14 mouse cellular contexts compared by ENCODE assay signal in the genomic region with DNA sequence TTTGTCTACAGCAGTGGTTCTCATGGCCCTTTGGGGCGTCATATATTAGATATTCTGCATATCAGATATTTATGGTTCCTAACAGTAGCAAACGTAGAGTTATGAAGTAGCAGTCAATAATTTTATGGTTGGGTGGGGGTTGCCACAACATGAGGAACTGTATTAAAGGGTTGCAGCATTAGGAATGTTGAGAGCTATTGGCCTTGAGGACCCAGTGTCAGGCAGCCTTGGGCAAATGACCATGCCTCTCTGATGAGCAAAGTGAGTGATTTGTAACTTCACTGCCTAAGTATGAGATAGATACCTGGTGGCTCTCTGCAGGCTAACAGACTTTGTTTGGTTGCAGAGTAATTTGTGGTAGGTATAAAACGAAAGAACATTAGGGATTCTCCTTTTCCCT. TPM values are rescaled to one million over a fixed set of nuclear protein-coding genes. Genes with fewer than 3 reads are reported as not detected.
DNase-seq lines count a peak whose midpoint lies in the region.
"Had no signal": no experiment of that assay in that cellular context is flagged by ENCODE, and none has a peak within 500 bp of the region (broad histone marks: within the 10 kb centered on the region; RNA-seq: fewer than 3 reads in every experiment).

No protein-coding gene starts in this region.

- DNase-seq in adrenal gland, adult (ENCODE audit: inconsistent age in 2 of 2, low spot score in 1 of 2), result peak; percentile 63 to 84
- DNase-seq in adrenal gland, adult 18-20 months (ENCODE audit: low spot score in 2 of 2), result no peak
- peak; percentile 55 for DNase-seq in adrenal gland, adult 8-10 months
- no peak for DNase-seq in adrenal gland, postnatal 4 days (ENCODE audit: low spot score in 2 of 2)
- DNase-seq in right cerebral cortex, postnatal 14 days, result no peak
- DNase-seq: B cell, adult 2 months; cerebellum, adult 11-12 months; cerebellum, adult 2 months; cerebellum, adult 9-10 months; cerebellum, postnatal 10 days; cerebellum, postnatal 25 days; forebrain, postnatal 0 days had no signal

RNA-seq across cellular contexts. Expression of gene Atp6v1g1, which starts 6.3 kb away (rescaled TPM):
- total RNA-seq in adrenal gland, adult 18-20 months (2021), result 100 to 1,000 TPM; 182 to 188 TPM
- 100 to 1,000 TPM; 191 to 202 (median 194) TPM for total RNA-seq in adrenal gland, adult 8-10 months (2022)
- total RNA-seq in adrenal gland, postnatal 4 days (2021), result 100 to 1,000 TPM; 148 TPM

RNA-seq across cellular contexts. Expression of gene Tmem268, which starts 7.7 kb away (rescaled TPM):
- total RNA-seq in adrenal gland, adult 18-20 months (2021), result 10 to 100 TPM in 1 of 2 experiments, 1 to 10 TPM in 1; 8.9 to 14.8 TPM
- total RNA-seq in adrenal gland, adult 8-10 months (2022), result 10 to 100 TPM; 13.1 to 15.1 (median 14.0) TPM
- total RNA-seq in adrenal gland, postnatal 4 days (2021), result 10 to 100 TPM; 10.8 to 14.2 TPM

RNA-seq across cellular contexts. Expression of gene Gm11213, which starts 54.2 kb away (rescaled TPM):
- total RNA-seq in adrenal gland, adult 18-20 months (2021), result not detected
- not detected for total RNA-seq in adrenal gland, adult 8-10 months (2022)
- total RNA-seq in adrenal gland, postnatal 4 days (2021), result not detected
- total RNA-seq: CH12.LX; forebrain, postnatal 0 days; G1E had no signal

RNA-seq across cellular contexts. Expression of gene Whrn, which starts 55.1 kb away (rescaled TPM):
- 10 to 100 TPM; 41.4 to 59.6 TPM for total RNA-seq in adrenal gland, adult 18-20 months (2021)
- total RNA-seq in adrenal gland, adult 8-10 months (2022), result 10 to 100 TPM; 56.7 to 95.9 (median 78.5) TPM
- 10 to 100 TPM; 22.6 to 26.4 TPM for total RNA-seq in adrenal gland, postnatal 4 days (2021)

Comparison
In these comparisons a context has a peak if more than half of its experiments do, and no peak if none do; other contexts are left out.
1. DNase-seq: peak in adrenal gland, adult (2 of 2) and adrenal gland, adult 8-10 months (single experiment); none in adrenal gland, adult 18-20 months (0 of 2), adrenal gland, postnatal 4 days (0 of 2) and right cerebral cortex, postnatal 14 days (single experiment).